Mouse (Mus musculus) thymus, postnatal 4 days (tissue): ENCODE measurements around the gene Grin1.
A peak's percentile ranks its signal among the peaks of the same experiment; 100 is the strongest.

Experiments used
- DNase-seq: peaks from one replicate; pipeline ENCODE4 v3.0.0; 2021

Gene Grin1

GRCm38 (mm10) chr2:25252331-25252730 is 66.7 kb downstream of the Grin1 start:
- peak; percentile 62 for DNase-seq

GRCm38 (mm10) chr2:25246183-25247072 is 72.6 kb downstream of the Grin1 start, which contains the start of gene AL732309.1:
Gene AL732309.1, minus strand, starts transcription at chr2:25246863.
- DNase-seq: no peak

GRCm38 (mm10) chr2:25244144-25244543 is 74.8 kb downstream of the Grin1 start:
- no peak for DNase-seq

- no peak for DNase-seq
Observed at GRCm38 (mm10) chr2:25243342-25243741, 75.6 kb downstream of the Grin1 start.

GRCm38 (mm10) chr2:25242101-25242506 is 76.9 kb downstream of the Grin1 start, which contains the start of the genes Rnf208 and Cysrt1:
Gene Rnf208, plus strand, starts transcription at chr2:25242255.
Gene Cysrt1, minus strand, starts transcription at chr2:25242452.
- DNase-seq: peak; percentile 71

GRCm38 (mm10) chr2:25241438-25241775 is 77.6 kb downstream of the Grin1 start:
- DNase-seq: no peak
